Mouse (Mus musculus) ES-Bruce4 (cell line): ENCODE measurements around the gene Msh5. TPM values are rescaled to one million over a fixed set of nuclear protein-coding genes. Genes with fewer than 3 reads are reported as not detected.

Experiments
- H3K27ac ChIP-seq: 2 replicates; pipeline ENCODE4 v1.5.1; 2012; ENCODE audit warnings: low read length, inconsistent platforms; ENCODE audit not compliant: insufficient read depth
- H3K27me3 ChIP-seq: 2 replicates; pipeline ENCODE4 v1.6.1; 2012; ENCODE audit warnings: mild to moderate bottlenecking, low read length, inconsistent platforms; ENCODE audit not compliant: control insufficient read depth, poor library complexity, insufficient read depth, severe bottlenecking
- H3K36me3 ChIP-seq: 2 replicates; pipeline ENCODE4 v1.6.1; 2012; ENCODE audit warnings: inconsistent platforms, mild to moderate bottlenecking, low read length, moderate library complexity; ENCODE audit not compliant: control insufficient read depth, poor library complexity, insufficient read depth, severe bottlenecking
- H3K4me1 ChIP-seq: one replicate; pipeline ENCODE4 v1.8.1; 2011; ENCODE audit warnings: low read length; ENCODE audit not compliant: control insufficient read depth, insufficient read depth
- H3K4me3 ChIP-seq: 2 replicates; pipeline ENCODE4 v1.5.1; 2011; ENCODE audit warnings: low read depth, mild to moderate bottlenecking, low read length
- H3K9ac ChIP-seq: 2 replicates; pipeline ENCODE4 v1.6.1; 2012; ENCODE audit warnings: low read depth, mild to moderate bottlenecking, inconsistent platforms; ENCODE audit not compliant: poor library complexity, severe bottlenecking
- H3K9me3 ChIP-seq: replicated peaks from 2 replicates; pipeline ENCODE4 v1.6.1; 2012; ENCODE audit warnings: mild to moderate bottlenecking, low read length, inconsistent platforms; ENCODE audit not compliant: control insufficient read depth, poor library complexity, insufficient read depth, severe bottlenecking
- CTCF ChIP-seq: IDR thresholded peaks from one replicate; pipeline ENCODE4 v1.8.1; 2011; ENCODE audit warnings: low read depth, low read length
- EP300 ChIP-seq: IDR thresholded peaks from 2 replicates; pipeline ENCODE4 v1.6.1; 2011; ENCODE audit warnings: low read depth, low read length; ENCODE audit not compliant: insufficient read depth
- POLR2A ChIP-seq: IDR thresholded peaks from one replicate; pipeline ENCODE4 v1.8.1; 2011; ENCODE audit warnings: low read length; ENCODE audit not compliant: insufficient read depth
- polyA plus RNA-seq: library from polyadenylated mRNA; stranded (reverse); fragments of >200 nt; gene quantifications from 2 replicates; pipeline ENCODE4 v1.2.4, GENCODE M21; 2011; ENCODE audit warnings: low read depth; ENCODE audit not compliant: missing spikeins, insufficient read depth, insufficient read length

Msh5 gene
- polyA plus RNA-seq, 1 experiment: 6.7 TPM

- Histone ChIP-seq H3K27ac (peak overlapping the region; percentile 70), H3K9ac (peak overlapping the region; percentile 94), H3K27me3 (no peaks in the 10 kb centered on the region), H3K36me3 (peaks cover 18% of the 10 kb centered on the region), H3K9me3 (no peaks in the 10 kb centered on the region), H3K4me1 (peaks cover 9% of the 10 kb centered on the region), H3K4me3 (peak overlapping the region; percentile 90)
- TF ChIP-seq POLR2A (peak; percentile 49), EP300 (no peak)
Observed at GRCm38 (mm10) chr17:35050126-35050750, 3.7 kb upstream of the Msh5 start.

GRCm38 (mm10) chr17:35049561-35050016, 3.0 kb upstream of the Msh5 start, which contains the start of gene Clic1:
TSS of gene Clic1 (plus strand) at chr17:35049966.
- H3K4me1 ChIP-seq: peaks cover 9% of the 10 kb centered on the region
- H3K9me3 ChIP-seq: no peaks in the 10 kb centered on the region
- peak within 1 kb of the TSS; percentile 94 for H3K9ac ChIP-seq
- H3K27ac ChIP-seq: peak within 1 kb of the TSS; percentile 70
- no peaks in the 10 kb centered on the region for H3K27me3 ChIP-seq
- peak within 1 kb of the TSS; percentile 90 for H3K4me3 ChIP-seq
- no peak for TF ChIP-seq EP300
- peaks cover 14% of the 10 kb centered on the region for H3K36me3 ChIP-seq

GRCm38 (mm10) chr17:35048932-35049440, 2.4 kb upstream of the Msh5 start:
- peaks cover 9% of the 10 kb centered on the region for H3K36me3 ChIP-seq
- H3K9me3 ChIP-seq: no peaks in the 10 kb centered on the region
- H3K9ac ChIP-seq: no peak overlapping the region; the same call in 1 of the 2 replicates
- no peaks in the 10 kb centered on the region for H3K27me3 ChIP-seq
- no peak overlapping the region for H3K27ac ChIP-seq
- TF ChIP-seq CTCF (no peak), POLR2A (no peak), EP300 (no peak)
- H3K4me3 ChIP-seq: no peak overlapping the region
- peaks cover 9% of the 10 kb centered on the region for H3K4me1 ChIP-seq

- no peak overlapping the region for H3K4me3 ChIP-seq
- no peaks in the 10 kb centered on the region for H3K9me3 ChIP-seq
- no peaks in the 10 kb centered on the region for H3K27me3 ChIP-seq
- H3K36me3 ChIP-seq: peaks cover 5% of the 10 kb centered on the region
- TF ChIP-seq POLR2A (no peak), CTCF (no peak), EP300 (no peak)
- no peak overlapping the region for H3K27ac ChIP-seq
- no peak overlapping the region for H3K9ac ChIP-seq
- H3K4me1 ChIP-seq: peaks cover 9% of the 10 kb centered on the region
Observed at GRCm38 (mm10) chr17:35048149-35048931, 1.8 kb upstream of the Msh5 start.

- no peaks in the 10 kb centered on the region for H3K27me3 ChIP-seq
- H3K27ac ChIP-seq: no peak overlapping the region
- H3K9me3 ChIP-seq: no peaks in the 10 kb centered on the region
- no peak overlapping the region for H3K9ac ChIP-seq
- H3K36me3 ChIP-seq: no peaks in the 10 kb centered on the region
- H3K4me3 ChIP-seq: no peak overlapping the region
- no peak for TF ChIP-seq POLR2A
- no peak for TF ChIP-seq EP300
- TF ChIP-seq CTCF: no peak
- H3K4me1 ChIP-seq: peaks cover 7% of the 10 kb centered on the region
Observed at GRCm38 (mm10) chr17:35047688-35048087, 1.1 kb upstream of the Msh5 start.
